Mouse (Mus musculus): ENCODE data around the gene Snx18.

Gene Snx18

DNA sequence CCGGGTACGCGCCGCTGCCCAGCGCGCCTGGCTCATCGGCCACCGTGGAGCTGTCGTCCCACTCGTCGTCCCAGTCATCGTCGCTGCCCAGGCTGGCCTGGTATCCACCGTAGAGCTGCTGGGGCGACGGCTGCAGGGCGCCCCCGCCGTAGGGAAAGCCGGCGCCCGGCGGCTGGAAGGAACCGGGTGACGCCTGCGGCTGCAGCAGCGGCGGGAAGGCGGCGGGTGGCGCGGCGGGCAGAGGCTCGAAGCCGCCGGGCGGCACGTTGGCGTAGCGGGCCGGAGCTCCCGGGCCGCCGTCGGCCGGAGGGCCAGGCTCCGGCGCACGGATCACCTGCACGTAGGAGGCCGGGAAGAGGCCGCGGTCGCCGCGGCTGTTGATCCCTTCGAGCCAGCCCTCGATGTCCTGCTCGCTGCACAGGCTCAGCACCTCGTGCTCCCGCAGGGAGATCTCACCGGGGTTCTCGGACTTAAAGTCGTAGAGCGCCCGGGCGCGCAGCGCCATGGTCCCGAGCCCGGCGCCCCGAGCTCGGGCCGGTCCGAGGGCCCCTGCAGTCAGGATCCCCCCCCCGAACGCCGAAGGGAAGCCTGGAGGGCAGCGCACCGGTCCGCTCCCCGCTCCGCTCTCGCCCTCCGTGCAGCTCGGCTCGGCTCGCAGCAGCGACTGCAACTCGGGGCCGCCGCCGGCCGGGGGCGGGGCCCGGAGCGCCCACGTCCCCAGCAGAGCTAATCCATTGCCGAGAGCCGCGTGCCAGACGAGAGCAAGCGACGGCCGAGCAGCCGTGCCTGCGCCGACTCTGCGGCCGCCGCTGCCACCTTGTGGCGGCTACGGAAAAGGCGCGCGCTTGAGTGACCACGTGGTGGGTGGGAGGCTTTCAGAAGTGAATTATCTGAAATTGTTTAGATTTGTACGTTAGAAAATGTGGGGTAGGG lies at the start of gene Snx18:
Gene Snx18 (minus strand): TSS at position 674 of the 933 bp plus-strand sequence.
- peak; percentile 92 for DNase-seq

- no peak for DNase-seq
Measured at GRCm38 (mm10) chr13:113663883-113664282, 45.5 kb upstream of the Snx18 start.

DNA sequence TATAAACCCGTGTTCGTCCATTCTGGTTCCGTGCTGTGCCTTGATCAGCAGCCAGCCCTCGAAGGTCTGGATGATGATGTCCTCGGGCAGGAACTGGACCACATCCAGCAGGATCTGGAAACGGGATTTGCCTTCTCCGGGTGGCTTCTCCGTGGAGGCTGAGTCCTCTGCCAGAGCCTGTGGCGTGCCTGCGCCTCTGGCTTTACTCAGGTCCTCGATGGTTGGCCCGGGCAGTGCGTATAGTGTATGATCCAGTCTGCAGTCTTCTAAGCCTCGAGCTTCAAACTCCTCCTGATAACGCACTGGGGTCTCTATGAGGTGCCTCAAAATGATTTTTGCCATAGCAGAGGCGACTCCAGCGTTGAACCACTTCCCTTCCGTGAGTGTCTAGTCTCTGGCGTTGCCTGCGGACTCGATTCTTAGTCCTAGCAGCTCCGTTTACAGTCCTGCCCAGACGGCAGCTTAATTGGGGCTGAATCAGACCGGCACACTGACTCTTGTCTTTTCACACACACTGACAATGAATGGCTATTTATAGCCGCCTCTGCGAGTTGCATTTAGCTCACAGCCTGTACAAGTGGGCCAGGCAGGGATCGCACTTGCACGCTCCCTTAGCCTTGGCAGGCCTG lies 44.9 kb upstream of the Snx18 start, which contains the start of gene Hspb3:
Gene Hspb3 (minus strand): TSS at position 526 of the 629 bp plus-strand sequence.
- no peak for DNase-seq

GRCm38 (mm10) chr13:113661826-113662271 lies 43.5 kb upstream of the Snx18 start:
- no peak for DNase-seq

GRCm38 (mm10) chr13:113660576-113661310 lies 42.4 kb upstream of the Snx18 start:
- DNase-seq = no peak

DNA sequence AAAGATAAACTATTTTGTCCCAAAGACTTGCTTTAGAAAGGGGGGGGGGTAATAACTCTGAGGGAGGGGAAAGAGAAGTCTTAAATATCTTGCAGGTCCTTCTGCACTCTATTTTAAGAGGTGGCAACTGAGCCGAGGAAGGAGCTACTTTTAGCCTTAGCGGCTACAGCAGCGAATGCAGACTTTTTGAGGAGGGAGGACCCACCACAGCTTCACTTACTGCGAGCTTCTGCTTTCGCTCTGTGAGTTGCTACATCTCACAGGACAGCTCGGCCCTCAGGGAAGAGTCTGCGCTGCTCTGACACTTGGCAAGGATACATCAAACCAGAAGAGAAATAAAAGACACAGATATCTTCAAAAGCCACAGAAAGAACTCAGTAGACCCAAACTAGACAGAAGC lies 38.8 kb upstream of the Snx18 start:
- no peak for DNase-seq

- no peak for DNase-seq
Measured at GRCm38 (mm10) chr13:113656639-113657038, 38.3 kb upstream of the Snx18 start.

DNA sequence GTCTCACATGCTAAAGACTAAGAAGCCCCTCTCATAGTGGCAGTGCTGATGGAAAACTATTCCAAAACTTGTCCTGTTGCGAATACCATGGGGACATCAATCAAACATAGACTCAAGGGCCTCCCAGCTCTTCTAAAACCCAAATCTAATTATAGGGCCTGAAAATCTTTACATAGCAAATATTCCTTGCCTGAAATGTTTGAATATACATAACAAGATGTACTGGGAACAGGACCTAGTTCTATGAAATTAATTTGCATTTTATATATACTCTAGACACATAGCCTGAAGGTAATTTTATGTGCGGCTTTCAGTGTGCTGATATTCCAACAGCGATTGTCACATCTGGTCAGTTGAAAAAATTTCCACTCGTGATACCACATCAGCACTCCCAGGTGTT lies 37.1 kb upstream of the Snx18 start:
- no peak for DNase-seq

DNA sequence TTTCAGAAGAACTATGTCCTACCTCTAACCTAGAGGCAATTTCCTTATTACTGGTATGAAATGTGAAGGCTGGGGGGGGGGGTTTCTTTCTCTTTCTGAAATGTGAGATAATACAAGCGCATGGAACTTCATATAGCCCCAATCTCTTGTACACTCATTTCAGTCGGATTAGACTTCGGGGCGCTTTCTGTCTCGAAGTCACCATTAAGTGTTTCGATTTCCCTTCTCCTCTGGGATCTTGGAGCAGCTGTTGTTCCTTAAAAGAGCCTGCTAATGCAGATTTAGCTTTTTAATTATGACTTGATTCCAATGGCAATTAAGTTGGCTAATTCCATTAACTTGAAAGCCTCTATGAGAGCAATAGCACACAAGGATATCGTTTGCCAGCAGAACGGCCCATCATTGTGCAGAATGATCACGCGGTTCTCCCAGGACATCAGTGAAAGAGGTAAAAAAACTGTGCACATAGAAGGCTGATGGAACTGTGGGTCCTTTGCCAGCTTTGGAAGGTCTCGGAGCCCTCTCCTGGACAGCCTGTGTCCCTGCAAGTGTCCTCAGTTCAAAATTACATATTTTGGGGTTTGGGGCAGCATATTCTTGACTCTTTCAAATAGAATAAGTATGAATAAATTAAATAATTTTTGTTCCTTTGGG lies 22.7 kb upstream of the Snx18 start:
- DNase-seq = no peak

DNA sequence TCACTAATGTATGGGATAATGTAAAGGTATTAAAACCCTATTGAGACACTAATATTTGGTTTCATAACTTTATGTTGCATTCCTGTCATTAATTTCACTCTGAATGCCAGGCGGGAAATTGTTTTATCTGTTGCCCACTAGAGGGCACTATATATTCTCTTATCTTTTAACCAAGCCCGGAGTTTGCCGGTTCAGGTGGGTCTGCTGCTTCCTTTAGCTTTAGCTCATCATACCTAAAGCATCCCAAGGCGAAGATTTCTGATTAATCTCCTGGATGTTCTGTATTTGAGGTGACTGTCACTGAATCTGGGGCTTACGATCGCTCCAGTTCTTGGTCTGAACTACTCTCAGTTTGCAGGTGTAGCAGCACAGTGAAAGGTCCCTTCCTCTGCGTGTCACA lies 20.6 kb upstream of the Snx18 start:
- no peak for DNase-seq

DNA sequence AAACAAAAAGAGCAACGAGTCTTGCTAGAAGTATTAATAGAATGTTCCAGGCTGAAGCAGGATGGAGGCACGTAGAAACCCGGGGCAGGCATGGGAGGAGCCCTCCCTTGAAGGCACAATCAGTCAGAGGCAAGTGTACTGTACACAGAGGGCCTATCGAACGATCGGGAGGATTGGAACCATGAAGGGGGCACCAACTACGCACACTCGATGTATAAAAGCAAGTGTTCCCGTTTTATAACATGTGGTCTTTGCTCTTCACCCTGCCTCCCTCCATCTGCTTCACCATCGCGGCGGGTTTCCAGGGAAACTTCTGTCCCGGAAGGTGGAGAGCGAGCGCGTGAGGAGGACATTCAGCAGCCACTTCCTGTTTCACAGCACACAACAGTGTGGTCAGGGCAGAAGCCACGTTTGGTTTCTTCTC lies 17.4 kb upstream of the Snx18 start:
- peak; percentile 21 for DNase-seq

GRCm38 (mm10) chr13:113634732-113635481 lies 16.5 kb upstream of the Snx18 start:
- DNase-seq = no peak

- DNase-seq = no peak
Measured at GRCm38 (mm10) chr13:113632506-113632905, 14.1 kb upstream of the Snx18 start.

DNA sequence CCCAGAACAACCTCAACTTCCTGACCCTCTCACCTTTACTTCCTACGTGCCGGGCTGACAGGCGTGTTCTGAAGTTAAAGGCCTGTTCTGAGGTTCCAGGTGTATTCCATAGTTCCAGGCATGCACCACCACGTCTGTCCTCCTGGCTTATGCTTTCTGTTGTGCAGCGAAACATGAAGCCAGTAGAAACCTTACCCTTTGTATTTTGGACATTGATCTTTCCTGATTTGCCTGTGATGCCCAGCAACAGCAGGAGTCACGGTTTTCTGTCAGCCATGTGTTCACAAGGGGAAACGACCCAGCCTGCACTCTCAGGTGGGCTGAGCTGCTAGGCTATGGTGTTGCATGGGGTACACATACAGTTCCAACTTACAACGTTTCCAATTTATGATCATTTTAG lies 9.2 kb upstream of the Snx18 start:
- no peak for DNase-seq

GRCm38 (mm10) chr13:113622865-113623255 lies 4.5 kb upstream of the Snx18 start:
- DNase-seq = no peak

- no peak for DNase-seq
Measured at GRCm38 (mm10) chr13:113622122-113622864, 3.9 kb upstream of the Snx18 start.

DNA sequence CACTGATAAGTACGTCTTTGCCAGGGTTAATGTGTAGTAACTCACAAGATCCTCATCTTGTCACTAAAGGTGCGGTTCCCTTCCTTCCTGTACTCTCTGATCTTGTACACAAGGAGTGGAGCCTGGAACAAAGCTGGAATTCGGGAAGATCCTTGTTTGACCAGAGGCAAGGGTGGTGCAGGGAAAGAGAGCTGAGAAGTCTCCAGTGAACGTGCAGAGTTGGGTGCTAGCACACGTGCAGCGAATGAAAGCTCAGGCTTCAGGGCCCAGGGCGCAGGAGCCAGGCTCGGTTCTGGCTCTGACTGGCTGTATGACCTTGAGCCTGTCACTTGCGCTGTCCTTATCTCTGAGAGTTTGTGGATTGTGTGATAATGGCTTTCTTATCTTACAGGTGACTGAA lies 639 bp upstream of the Snx18 start:
- DNase-seq = no peak

DNA sequence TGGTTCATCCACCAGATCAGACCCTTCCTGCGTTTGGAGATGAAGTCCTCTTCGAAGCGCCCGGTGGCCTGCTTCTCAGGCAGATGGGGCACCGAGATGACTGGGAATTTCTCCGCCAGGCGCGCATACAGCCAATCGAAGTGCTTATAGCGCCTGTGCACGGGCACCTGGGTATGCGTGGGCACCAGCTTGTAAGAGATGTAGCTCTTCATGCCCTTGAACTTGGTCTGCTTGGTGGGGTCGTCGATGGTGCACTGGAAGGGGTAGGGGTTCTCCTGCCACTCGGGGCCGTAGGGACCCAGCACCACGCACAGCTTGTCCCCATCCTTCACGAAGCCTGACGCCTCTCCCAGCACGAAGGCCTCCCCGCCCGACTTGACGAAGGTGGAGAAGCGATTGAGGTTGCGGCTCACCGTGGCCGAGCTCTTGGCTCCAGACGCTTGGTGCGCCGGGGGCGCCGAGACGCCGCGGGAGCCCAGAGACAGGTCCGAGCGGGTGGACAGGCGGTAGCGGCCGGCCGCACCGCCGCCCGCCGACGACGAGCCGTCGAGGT lies 950 bp downstream of the Snx18 start:
- DNase-seq = peak; percentile 41

DNA sequence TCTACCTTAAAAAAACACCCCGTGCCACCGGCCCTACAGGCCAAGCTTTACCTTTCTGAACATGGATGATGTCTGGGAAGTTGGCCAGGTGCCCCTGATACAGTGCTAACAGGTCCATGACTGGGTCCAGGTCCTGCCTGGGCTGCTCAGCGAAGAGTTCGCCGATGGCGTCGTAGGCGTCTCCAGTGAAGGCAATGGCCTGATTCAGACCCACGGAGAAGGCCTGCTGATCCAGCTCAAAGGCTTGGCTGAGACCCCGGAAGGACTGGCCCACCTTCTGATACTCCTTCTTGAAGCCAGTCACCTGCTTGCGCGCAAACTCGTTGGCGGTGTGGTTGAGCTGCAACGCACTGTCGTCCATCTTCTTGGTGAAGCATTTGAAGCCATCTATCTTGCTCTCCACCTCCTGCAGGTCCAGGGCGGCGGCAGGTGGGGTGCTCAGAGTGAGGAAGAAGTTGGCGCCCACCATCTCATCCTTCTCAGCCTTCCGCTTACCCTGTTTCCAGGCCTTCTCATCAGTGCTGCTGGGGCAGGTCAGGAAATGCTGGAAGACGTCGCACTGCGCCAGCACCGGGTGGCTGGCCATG lies 1.5 kb downstream of the Snx18 start:
- no peak for DNase-seq

GRCm38 (mm10) chr13:113615971-113616671 lies 2.2 kb downstream of the Snx18 start:
- peak; percentile 20 for DNase-seq

All from thymus, postnatal 25 days (tissue).